Mouse (Mus musculus) heart, embryonic 13.5 days (tissue): ENCODE data around the gene Kalrn. TPM values are rescaled to one million over a fixed set of nuclear protein-coding genes. Genes with fewer than 3 reads are reported as not detected.
A peak's percentile ranks its signal among the peaks of the same experiment; 100 is the strongest.

Experiments used
- ATAC-seq: fragments of 200-750 bp; cut with Nextera tagmentation; 2 replicates; pipeline ENCODE4 v1.8.0; 2017; ENCODE audit warnings: moderate TSS enrichment; ENCODE audit not compliant: insufficient number of reproducible peaks, low FRiP score, low TSS enrichment; ENCODE audit errors: extremely low read depth
- H3K27ac ChIP-seq: fragments of 300-500 bp; sonication (generic); replicated peaks from 2 replicates; pipeline ENCODE4 v1.5.1; 2015; ENCODE audit warnings: moderate library complexity, mild to moderate bottlenecking, inconsistent platforms
- H3K27me3 ChIP-seq: fragments of 300-500 bp; sonication (generic); replicated peaks from 2 replicates; pipeline ENCODE4 v1.6.1; 2015; ENCODE audit warnings: mild to moderate bottlenecking, inconsistent platforms
- H3K36me3 ChIP-seq: fragments of 300-500 bp; sonication (generic); 2 replicates; pipeline ENCODE4 v1.6.1; 2015; ENCODE audit warnings: mild to moderate bottlenecking, inconsistent platforms
- H3K4me1 ChIP-seq: fragments of 300-500 bp; sonication (generic); 2 replicates; pipeline ENCODE4 v1.6.1; 2015; ENCODE audit warnings: inconsistent platforms
- H3K4me2 ChIP-seq: fragments of 300-500 bp; sonication (generic); 2 replicates; pipeline ENCODE4 v1.6.1; 2015; ENCODE audit warnings: inconsistent platforms, mild to moderate bottlenecking, moderate library complexity
- H3K4me3 ChIP-seq: fragments of 300-500 bp; sonication (generic); 2 replicates; pipeline ENCODE4 v1.5.1; 2015; ENCODE audit warnings: moderate library complexity, mild to moderate bottlenecking, inconsistent platforms
- H3K9ac ChIP-seq: fragments of 300-500 bp; sonication (generic); 2 replicates; pipeline ENCODE4 v1.6.1; 2015; ENCODE audit warnings: inconsistent platforms, mild to moderate bottlenecking, moderate library complexity
- H3K9me3 ChIP-seq: fragments of 300-500 bp; sonication (generic); 2 replicates; pipeline ENCODE4 v1.6.1; 2016; ENCODE audit warnings: inconsistent platforms
- WGBS: fragments of 180-500 bp; shearing (Covaris S2); methylation state at CpG from one replicate; pipeline ENCODE4 v1.1.7; 2015; ENCODE audit warnings: mixed read lengths; 5-methylcytosine and 5-hydroxymethylcytosine counted together
- polyA plus RNA-seq: library from polyadenylated mRNA; unstranded; fragments of >200 nt; fragmentation: Nextera tagmentation; extraction: Ambion mirVana; gene quantifications from 2 replicates; pipeline ENCODE4 v1.2.1, GENCODE M21; 2015

Kalrn gene
- polyA plus RNA-seq, 1 experiment from 2014 or later = 28.1 TPM

DNA sequence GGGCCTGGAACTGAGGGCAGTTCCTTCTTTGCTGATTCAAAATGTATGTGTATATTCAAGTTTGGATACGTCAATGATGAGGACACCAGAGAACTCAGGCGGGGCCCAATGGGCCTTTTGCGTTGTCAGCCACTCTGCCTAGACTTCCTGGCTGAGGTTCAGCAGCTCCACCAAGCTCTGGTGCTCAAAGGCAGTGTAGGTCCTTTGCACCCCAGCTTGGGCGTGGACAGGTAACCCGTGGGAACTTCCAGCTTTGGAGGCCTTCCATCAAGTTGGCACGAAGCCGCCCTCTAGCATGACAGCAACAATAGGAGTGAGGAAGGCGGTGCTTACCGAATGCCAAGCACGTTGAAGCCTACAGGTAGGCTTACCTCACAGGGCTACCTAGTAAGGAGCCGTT is 639.9 kb downstream of the Kalrn start:
- no peak overlapping the region for H3K9ac ChIP-seq
- H3K4me3 ChIP-seq = no peak overlapping the region
- no peaks in the 10 kb centered on the region for H3K9me3 ChIP-seq
- WGBS = 88% methylated on average over 11 of the region's 11 CpGs
- peaks cover 92% of the 10 kb centered on the region for H3K4me1 ChIP-seq
- no peaks in the 10 kb centered on the region for H3K27me3 ChIP-seq
- 0 out of 2 replicates have a peak overlapping the region, but pooled peaks have one; percentile 78 for H3K27ac ChIP-seq
- H3K36me3 ChIP-seq = peaks cover 3% of the 10 kb centered on the region
- H3K4me2 ChIP-seq = no peak overlapping the region
- no peak for ATAC-seq

DNA sequence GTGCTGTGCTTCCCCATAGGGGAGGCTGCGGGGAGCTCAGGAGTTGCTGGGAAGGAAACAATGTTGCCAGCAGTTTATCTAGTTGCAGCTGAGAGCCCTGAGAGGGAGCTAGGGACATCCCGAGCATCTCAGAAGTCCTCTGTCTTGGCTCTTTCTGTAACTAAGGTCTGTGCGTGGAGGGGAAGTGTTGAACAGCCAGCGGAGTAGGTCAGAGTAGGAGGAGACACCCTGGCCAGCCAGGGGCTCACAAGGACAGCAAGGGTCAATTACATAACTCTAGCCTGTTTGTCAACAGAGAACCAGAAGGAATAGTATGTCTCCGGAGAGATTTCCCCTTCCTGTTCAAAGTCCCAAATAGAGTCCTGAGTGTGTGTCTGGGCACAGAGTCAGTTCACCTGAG is 641.2 kb downstream of the Kalrn start:
- WGBS = 36% methylated on average over 5 of the region's 5 CpGs
- peaks cover 3% of the 10 kb centered on the region for H3K36me3 ChIP-seq
- H3K4me3 ChIP-seq = no peak overlapping the region
- H3K27me3 ChIP-seq = no peaks in the 10 kb centered on the region
- peak overlapping the region; percentile 50 for H3K9ac ChIP-seq
- no peak for ATAC-seq
- H3K9me3 ChIP-seq = no peaks in the 10 kb centered on the region
- H3K27ac ChIP-seq = peak overlapping the region; percentile 58
- peaks cover 92% of the 10 kb centered on the region for H3K4me1 ChIP-seq
- no peak overlapping the region for H3K4me2 ChIP-seq

DNA sequence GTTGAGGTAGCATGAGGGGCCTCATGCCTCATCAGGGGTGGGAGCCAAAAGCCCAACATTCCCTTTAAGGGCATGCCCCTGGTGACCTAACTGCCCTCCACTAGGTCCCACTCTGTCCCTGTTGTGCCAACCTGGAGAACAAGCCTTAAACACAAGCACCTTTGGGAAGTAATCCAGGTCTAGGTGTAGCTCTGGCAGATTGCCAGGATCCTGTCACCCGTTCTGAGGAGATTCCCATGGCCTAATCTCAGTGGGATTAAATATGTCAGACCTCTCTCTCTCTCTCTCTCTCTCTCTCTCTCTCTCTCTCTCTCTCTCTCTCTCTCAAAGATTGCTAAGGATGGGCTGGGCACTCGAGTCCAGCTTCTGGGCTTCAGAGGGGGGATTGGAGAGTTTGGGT is 641.6 kb downstream of the Kalrn start:
- WGBS = 30% methylated on average over 2 of the region's 2 CpGs
- Histone ChIP-seq H3K4me1 (peaks cover 91% of the 10 kb centered on the region), H3K4me3 (no peak overlapping the region), H3K9me3 (no peaks in the 10 kb centered on the region), H3K36me3 (peaks cover 3% of the 10 kb centered on the region), H3K4me2 (no peak overlapping the region), H3K27ac (peak overlapping the region; percentile 58), H3K27me3 (no peaks in the 10 kb centered on the region), H3K9ac (peak overlapping the region; percentile 50)
- no peak for ATAC-seq

DNA sequence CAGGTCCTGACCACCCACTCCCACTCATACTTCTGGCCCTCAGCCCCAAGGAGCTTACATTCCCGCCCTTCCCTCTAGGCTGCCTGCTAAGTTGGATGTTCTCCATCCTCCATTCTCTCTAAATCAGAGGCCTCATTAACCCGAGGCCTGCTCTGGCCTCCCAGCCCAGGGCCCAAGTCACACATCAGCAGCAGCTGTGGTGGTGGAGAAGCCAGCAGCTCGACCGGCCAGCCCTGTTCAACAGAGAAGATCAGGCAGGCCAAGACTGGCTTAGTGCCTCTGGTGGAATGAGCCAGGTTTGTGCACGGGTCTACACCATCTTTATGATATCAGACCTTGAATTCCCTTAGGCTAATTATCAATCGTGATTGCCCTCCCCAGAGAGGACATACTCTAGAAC is 642.5 kb downstream of the Kalrn start:
- H3K27me3 ChIP-seq = no peaks in the 10 kb centered on the region
- H3K4me2 ChIP-seq = no peak overlapping the region
- H3K9me3 ChIP-seq = no peaks in the 10 kb centered on the region
- 73% methylated on average over 6 of the region's 6 CpGs for whole genome bisulfite sequencing
- no peak overlapping the region for H3K9ac ChIP-seq
- H3K4me3 ChIP-seq = no peak overlapping the region
- no peak for ATAC-seq
- peaks cover 88% of the 10 kb centered on the region for H3K4me1 ChIP-seq
- peaks cover 7% of the 10 kb centered on the region for H3K36me3 ChIP-seq
- H3K27ac ChIP-seq = no peak overlapping the region

DNA sequence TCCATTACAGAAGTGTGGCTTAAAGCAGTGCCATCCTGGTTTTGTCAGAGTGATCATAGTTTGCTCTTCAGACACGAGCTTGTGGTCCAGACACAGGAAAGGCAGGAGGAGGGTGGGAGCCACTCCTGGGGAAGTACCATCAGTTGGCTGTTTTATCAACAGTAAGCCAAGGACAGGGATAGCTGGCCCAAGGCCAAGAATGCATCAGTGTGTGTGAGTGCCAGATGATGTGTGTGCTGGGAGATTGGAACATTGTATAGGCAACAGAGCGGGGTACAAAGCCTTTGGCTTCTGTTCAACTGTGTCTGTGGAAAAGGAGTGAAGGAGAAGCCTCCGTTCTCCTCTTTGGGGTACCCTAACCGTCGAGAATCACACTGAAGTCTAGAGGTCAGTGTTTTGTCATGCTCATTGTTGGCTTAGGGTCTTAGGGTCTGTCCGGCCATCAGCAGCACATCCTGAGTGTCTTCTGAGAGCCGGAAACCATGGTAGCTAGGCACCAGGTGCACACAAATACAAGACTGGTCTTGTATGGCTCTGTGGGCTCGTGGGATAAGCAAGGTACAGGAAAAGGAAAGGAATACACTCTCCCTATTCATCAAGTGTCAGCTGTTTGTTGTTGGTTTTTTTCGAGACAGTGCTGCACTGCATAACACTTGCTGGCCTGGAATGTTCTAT is 644.4 kb downstream of the Kalrn start:
- H3K36me3 ChIP-seq = peaks cover 9% of the 10 kb centered on the region
- peaks cover 77% of the 10 kb centered on the region for H3K4me1 ChIP-seq
- no peaks in the 10 kb centered on the region for H3K27me3 ChIP-seq
- H3K4me3 ChIP-seq = peak overlapping the region; percentile 3; the same call in 1 of the 2 replicates
- peak overlapping the region; percentile 91 for H3K27ac ChIP-seq
- H3K9me3 ChIP-seq = no peaks in the 10 kb centered on the region
- ATAC-seq = no peak
- 22% methylated on average over 9 of the region's 9 CpGs for WGBS
- 0 out of 2 replicates have a peak overlapping the region, but pooled peaks have one; percentile 30 for H3K9ac ChIP-seq
- peak overlapping the region; percentile 47 for H3K4me2 ChIP-seq

DNA sequence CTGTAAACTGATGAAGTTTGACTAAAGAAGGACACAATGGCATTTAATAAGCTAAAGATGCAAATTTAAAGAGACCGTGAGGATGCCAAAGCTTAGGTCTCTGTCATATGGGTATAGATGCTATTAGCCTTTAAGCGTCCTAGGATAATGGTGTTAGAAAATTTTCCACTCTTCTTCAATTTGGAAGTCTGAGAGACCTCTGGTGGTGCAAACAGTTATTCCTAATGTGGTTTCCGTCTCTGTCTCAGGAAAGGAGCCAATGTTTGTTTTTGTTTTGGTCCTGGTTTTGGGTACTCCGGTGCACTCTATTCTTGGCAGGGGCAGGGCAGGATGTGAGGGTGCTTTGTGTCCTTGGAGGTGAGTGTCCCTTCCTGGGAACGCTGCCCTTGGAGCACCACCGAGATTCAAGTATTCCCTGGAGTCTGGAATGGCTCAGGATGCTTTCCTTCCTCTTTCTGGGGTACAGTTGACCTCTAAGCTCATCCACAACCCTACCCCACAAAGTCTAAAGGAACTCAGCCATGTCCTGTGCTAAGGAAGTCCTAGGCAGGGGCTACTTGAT is 646.0 kb downstream of the Kalrn start:
- Histone ChIP-seq H3K4me3 (no peak overlapping the region), H3K27me3 (no peaks in the 10 kb centered on the region), H3K36me3 (peaks cover 10% of the 10 kb centered on the region), H3K27ac (0 out of 2 replicates have a peak overlapping the region, but pooled peaks have one; percentile 91), H3K9me3 (no peaks in the 10 kb centered on the region), H3K9ac (no peak overlapping the region), H3K4me1 (peaks cover 77% of the 10 kb centered on the region), H3K4me2 (no peak overlapping the region)
- ATAC-seq = no peak
- 59% methylated on average over 6 of the region's 6 CpGs for WGBS

DNA sequence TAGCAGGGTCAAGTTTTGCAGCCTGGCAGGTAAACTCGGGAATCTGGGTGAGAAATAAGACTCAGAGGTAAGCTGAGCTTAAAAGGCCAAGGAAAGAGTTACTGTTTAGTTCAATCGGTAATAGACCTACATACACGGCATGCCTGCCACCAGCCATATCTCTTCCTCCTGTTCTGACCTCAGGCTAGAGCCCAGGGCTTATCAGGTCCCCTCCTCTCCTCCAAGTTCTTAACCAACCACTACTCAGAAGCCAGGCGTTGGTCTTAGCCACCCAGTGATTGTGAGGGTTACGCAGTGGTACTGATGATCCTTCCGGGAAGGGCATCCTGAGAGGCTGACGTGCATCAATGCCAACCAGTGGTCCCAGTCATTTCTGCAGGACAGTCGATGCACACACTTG is 649.6 kb downstream of the Kalrn start:
- Histone ChIP-seq H3K4me2 (no peak overlapping the region), H3K4me1 (peaks cover 62% of the 10 kb centered on the region), H3K9me3 (no peaks in the 10 kb centered on the region), H3K36me3 (peaks cover 27% of the 10 kb centered on the region), H3K27ac (0 out of 2 replicates have a peak overlapping the region, but pooled peaks have one; percentile 81), H3K9ac (0 out of 2 replicates have a peak overlapping the region, but pooled peaks have one; percentile 14), H3K4me3 (no peak overlapping the region), H3K27me3 (no peaks in the 10 kb centered on the region)
- no peak for ATAC-seq
- WGBS = 38% methylated on average over 8 of the region's 8 CpGs

DNA sequence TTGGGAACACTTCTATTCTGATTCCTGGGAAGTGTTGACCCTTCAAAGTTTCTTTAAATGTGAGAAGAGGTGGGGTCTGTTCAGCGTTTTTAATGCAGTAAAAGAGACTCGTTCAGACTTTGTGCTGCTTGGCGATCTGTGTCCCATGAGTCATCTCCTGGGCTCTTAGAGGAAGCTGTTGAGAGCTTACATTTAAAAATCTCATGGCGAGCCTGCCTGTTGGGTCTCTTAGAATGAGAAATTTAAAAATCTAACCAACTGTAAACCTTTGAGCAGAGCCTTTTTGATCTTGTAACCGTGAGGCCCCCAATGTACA is 650.4 kb downstream of the Kalrn start:
- H3K36me3 ChIP-seq = peaks cover 27% of the 10 kb centered on the region
- H3K4me2 ChIP-seq = no peak overlapping the region; the same call in 1 of the 2 replicates
- 40% methylated on average over 5 of the region's 5 CpGs for WGBS
- no peaks in the 10 kb centered on the region for H3K27me3 ChIP-seq
- no peaks in the 10 kb centered on the region for H3K9me3 ChIP-seq
- no peak for ATAC-seq
- peak overlapping the region; percentile 81 for H3K27ac ChIP-seq
- peaks cover 58% of the 10 kb centered on the region for H3K4me1 ChIP-seq
- no peak overlapping the region for H3K4me3 ChIP-seq
- peak overlapping the region; percentile 55; the same call in 1 of the 2 replicates for H3K9ac ChIP-seq

DNA sequence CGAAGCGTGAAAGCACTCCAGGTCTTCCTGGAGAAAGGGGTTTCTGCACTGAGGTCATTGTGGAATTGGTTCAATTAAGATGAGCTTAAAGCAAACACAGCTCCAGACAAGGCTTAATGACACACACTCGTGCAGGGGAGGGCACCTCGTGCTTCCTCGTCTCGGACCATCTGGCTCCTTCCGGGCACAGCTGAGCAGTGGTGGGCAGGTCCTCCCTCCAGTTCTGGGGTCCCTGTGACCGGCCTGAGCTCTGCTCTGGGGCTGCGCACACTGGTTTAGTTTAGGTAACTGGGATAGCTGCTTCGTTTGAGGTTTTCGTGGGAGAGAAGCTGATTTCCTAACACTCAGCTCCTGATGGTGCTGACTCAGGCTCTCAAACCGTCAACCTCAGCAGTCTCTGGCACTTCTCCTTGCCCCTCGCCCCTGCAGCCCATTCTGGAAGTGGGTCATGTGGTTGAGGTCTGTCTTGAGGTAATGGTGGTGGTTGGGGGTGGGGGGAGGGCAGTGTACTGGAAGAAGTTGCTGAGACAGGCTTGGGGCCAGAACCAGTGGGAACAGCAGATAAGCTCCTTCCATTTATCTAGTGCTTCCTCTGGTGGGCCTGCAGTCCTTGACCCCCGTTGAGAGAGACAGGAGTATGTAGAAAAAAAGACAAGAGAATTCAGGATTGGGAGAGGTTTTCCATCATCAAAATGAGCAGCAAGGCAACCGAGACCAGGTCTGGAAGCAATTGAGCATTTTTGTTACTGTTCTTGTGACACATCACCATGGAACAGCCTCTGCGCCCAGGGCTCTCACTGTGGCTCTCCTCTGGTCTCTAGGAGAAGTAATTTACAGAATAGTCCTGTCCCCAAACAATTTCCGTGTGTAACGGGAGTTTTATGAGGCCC is 651.0 kb downstream of the Kalrn start:
- H3K27me3 ChIP-seq = no peaks in the 10 kb centered on the region
- no peaks in the 10 kb centered on the region for H3K9me3 ChIP-seq
- 31% methylated on average over 18 of the region's 18 CpGs for WGBS
- H3K36me3 ChIP-seq = peaks cover 27% of the 10 kb centered on the region
- no peak for ATAC-seq
- H3K27ac ChIP-seq = peak overlapping the region; percentile 81
- H3K4me3 ChIP-seq = no peak overlapping the region
- H3K4me1 ChIP-seq = peaks cover 58% of the 10 kb centered on the region
- H3K9ac ChIP-seq = peak overlapping the region; percentile 55
- H3K4me2 ChIP-seq = peak overlapping the region; percentile 11; the same call in 1 of the 2 replicates

DNA sequence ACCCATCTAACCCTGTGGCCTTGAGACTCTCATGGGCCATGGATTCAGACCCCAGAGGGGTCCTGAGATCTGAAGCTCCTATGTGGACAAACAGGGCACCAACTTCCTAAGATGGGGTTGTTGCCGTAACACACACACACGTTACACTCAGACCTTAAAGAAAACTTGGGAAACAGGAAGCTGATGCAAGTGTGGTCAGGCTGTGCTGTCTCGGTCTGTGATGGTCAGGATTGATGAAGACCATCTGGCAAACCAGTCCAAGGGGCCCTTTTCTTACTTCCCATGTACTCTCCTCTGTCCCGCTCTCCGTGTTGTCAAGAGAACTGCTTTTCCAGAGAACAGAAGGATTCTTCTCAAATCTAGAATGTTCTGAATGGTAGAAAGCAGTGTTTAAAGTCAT is 651.8 kb downstream of the Kalrn start:
- Histone ChIP-seq H3K27me3 (no peaks in the 10 kb centered on the region), H3K4me2 (no peak overlapping the region), H3K4me1 (peaks cover 58% of the 10 kb centered on the region), H3K4me3 (no peak overlapping the region), H3K36me3 (peaks cover 27% of the 10 kb centered on the region), H3K27ac (peak overlapping the region; percentile 81), H3K9me3 (no peaks in the 10 kb centered on the region), H3K9ac (peak overlapping the region; percentile 55; the same call in 1 of the 2 replicates)
- 68% methylated on average over 5 of the region's 5 CpGs for WGBS
- no peak for ATAC-seq
